Mouse (Mus musculus) spleen, adult 2 months (tissue): ENCODE data around the gene Akr1d1. TPM values are rescaled to one million over a fixed set of nuclear protein-coding genes. Genes with fewer than 3 reads are reported as not detected.

Experiments
- DNase-seq, 2 experiments: peaks; one replicate each; pipeline versions ENCODE4 v3.0.0 to v3.0.0-alpha.2; 2012 to 2021; ENCODE audit warnings: low spot score in 2 of 2, low read depth in 1 of 2
- H3K27ac ChIP-seq: fragments of 200-500 bp; 2 replicates; pipeline ENCODE4 v1.5.1; 2012; ENCODE audit warnings: low read length, inconsistent platforms; ENCODE audit not compliant: insufficient read depth
- H3K27me3 ChIP-seq: fragments of 200-500 bp; 2 replicates; pipeline ENCODE4 v1.6.1; 2012; ENCODE audit warnings: mild to moderate bottlenecking, moderate library complexity, low read length, inconsistent platforms; ENCODE audit not compliant: control insufficient read depth, insufficient read depth
- H3K36me3 ChIP-seq: fragments of 200-500 bp; 2 replicates; pipeline ENCODE4 v1.6.1; 2012; ENCODE audit warnings: mild to moderate bottlenecking, low read length, inconsistent platforms; ENCODE audit not compliant: control insufficient read depth, insufficient read depth
- H3K4me1 ChIP-seq: fragments of 200-500 bp; 2 replicates; pipeline ENCODE4 v1.6.1; 2011; ENCODE audit warnings: inconsistent platforms; ENCODE audit not compliant: control insufficient read depth, insufficient read depth, insufficient read length
- H3K4me3 ChIP-seq: fragments of 200-500 bp; 2 replicates; pipeline ENCODE4 v1.5.1; 2011; ENCODE audit warnings: mild to moderate bottlenecking, inconsistent platforms; ENCODE audit not compliant: insufficient read depth, insufficient read length; ENCODE audit errors: extremely low read depth
- CTCF ChIP-seq: fragments of 200-500 bp; IDR thresholded peaks from 2 replicates; pipeline ENCODE4 v1.5.1; 2011; ENCODE audit warnings: mild to moderate bottlenecking, inconsistent platforms; ENCODE audit not compliant: insufficient read depth, insufficient read length, insufficient replicate concordance; ENCODE audit errors: extremely low read depth
- POLR2A ChIP-seq: fragments of 200-500 bp; IDR thresholded peaks from 2 replicates; pipeline ENCODE4 v1.6.1; 2011; ENCODE audit warnings: low read depth, low read length, inconsistent platforms
- WGBS: fragments of 180-500 bp; shearing (Covaris S2); methylation state at CpG from one replicate; pipeline ENCODE4 v1.1.7; 2018; 5-methylcytosine and 5-hydroxymethylcytosine counted together
- polyA plus RNA-seq: library from polyadenylated mRNA; depleted of rRNA; stranded (reverse); fragments of >200 nt; gene quantifications from 2 replicates; pipeline ENCODE4 v1.2.3, GENCODE M21; 2012

Gene Akr1d1
- polyA plus RNA-seq, 1 experiment = not detected

- H3K27me3 ChIP-seq = no peaks in the 10 kb centered on the region
- H3K27ac ChIP-seq = no peak overlapping the region
- TF ChIP-seq CTCF (no peak), POLR2A (no peak)
- H3K4me3 ChIP-seq = no peak overlapping the region
- DNase-seq = no peak
- 66% methylated on average over 7 of the region's 7 CpGs for WGBS
- peaks cover 6% of the 10 kb centered on the region; the same call in 1 of the 2 replicates for H3K4me1 ChIP-seq
- H3K36me3 ChIP-seq = no peaks in the 10 kb centered on the region
Observed at GRCm38 (mm10) chr6:37600976-37601498, 71.1 kb downstream of the Akr1d1 start.

GRCm38 (mm10) chr6:37602857-37603765 is 73.1 kb downstream of the Akr1d1 start:
- Histone ChIP-seq H3K36me3 (no peaks in the 10 kb centered on the region), H3K4me3 (no peak overlapping the region), H3K27me3 (no peaks in the 10 kb centered on the region), H3K4me1 (peaks cover 6% of the 10 kb centered on the region; the same call in 1 of the 2 replicates), H3K27ac (no peak overlapping the region)
- TF ChIP-seq CTCF = no peak
- DNase-seq = no peak
- WGBS = 47% methylated on average over 9 of the region's 9 CpGs

- Histone ChIP-seq H3K36me3 (no peaks in the 10 kb centered on the region), H3K27ac (no peak overlapping the region), H3K4me1 (peaks cover 6% of the 10 kb centered on the region; the same call in 1 of the 2 replicates), H3K4me3 (no peak overlapping the region), H3K27me3 (no peaks in the 10 kb centered on the region)
- WGBS = 88% methylated on average over 4 of the region's 4 CpGs
- no peak for DNase-seq
- TF ChIP-seq CTCF (no peak), POLR2A (no peak)
Observed at GRCm38 (mm10) chr6:37604178-37604883, 74.4 kb downstream of the Akr1d1 start.

GRCm38 (mm10) chr6:37604884-37605269 is 74.9 kb downstream of the Akr1d1 start:
- peaks cover 6% of the 10 kb centered on the region; the same call in 1 of the 2 replicates for H3K4me1 ChIP-seq
- no peak for TF ChIP-seq CTCF
- no peak for TF ChIP-seq POLR2A
- H3K36me3 ChIP-seq = no peaks in the 10 kb centered on the region
- H3K27ac ChIP-seq = no peak overlapping the region
- 45% methylated on average over 5 of the region's 5 CpGs for WGBS
- no peaks in the 10 kb centered on the region for H3K27me3 ChIP-seq
- no peak overlapping the region for H3K4me3 ChIP-seq
- no peak for DNase-seq

- peak overlapping the region; percentile 68 for H3K27ac ChIP-seq
Observed at GRCm38 (mm10) chr6:37607511-37608289, 77.7 kb downstream of the Akr1d1 start.

GRCm38 (mm10) chr6:37612603-37613284 is 82.8 kb downstream of the Akr1d1 start:
- no peak for DNase-seq
- H3K4me3 ChIP-seq = no peak overlapping the region
- H3K27ac ChIP-seq = no peak overlapping the region
- WGBS = 92% methylated on average over 6 of the region's 6 CpGs
- TF ChIP-seq CTCF (no peak), POLR2A (no peak)
- no peaks in the 10 kb centered on the region for H3K36me3 ChIP-seq
- H3K27me3 ChIP-seq = no peaks in the 10 kb centered on the region
- peaks cover 5% of the 10 kb centered on the region; the same call in 1 of the 2 replicates for H3K4me1 ChIP-seq

More at GRCm38 (mm10) chr6:37607511-37608289, 77.7 kb downstream of the Akr1d1 start:
- peaks cover 2% of the 10 kb centered on the region; the same call in 1 of the 2 replicates for H3K4me1 ChIP-seq
- 10% methylated on average over 3 of the region's 3 CpGs for WGBS
- no peak for DNase-seq
- no peaks in the 10 kb centered on the region for H3K27me3 ChIP-seq
- no peaks in the 10 kb centered on the region for H3K36me3 ChIP-seq
- peak overlapping the region; percentile 2; the same call in 1 of the 2 replicates for H3K4me3 ChIP-seq
- TF ChIP-seq CTCF (no peak), POLR2A (no peak)
